Mouse (Mus musculus): Measurements from ENCODE around the gene Rnf157. TPM values are rescaled to one million over a fixed set of nuclear protein-coding genes. Genes with fewer than 3 reads are reported as not detected.

Rnf157 gene
- polyA plus RNA-seq, 1 experiment, result 2.3 TPM

- Histone ChIP-seq H3K36me3 (ENCODE audit: control insufficient read depth, insufficient read depth, low read length) (peaks cover 27% of the 10 kb centered on the region), H3K4me1 (ENCODE audit: control insufficient read depth, insufficient read depth, insufficient read length, low read length) (peaks cover 24% of the 10 kb centered on the region), H3K4me3 (ENCODE audit: low read depth, low read length) (no peak overlapping the region), H3K27me3 (ENCODE audit: control insufficient read depth, insufficient read depth, low read length) (no peaks in the 10 kb centered on the region), H3K27ac (ENCODE audit: insufficient read depth, low read depth, low read length) (no peak overlapping the region; the same call in 1 of the 2 replicates)
- WGBS, result 67% methylated on average over 19 of the region's 19 CpGs
- no peak for TF ChIP-seq CTCF (IDR thresholded peaks at IDR 0.05; ENCODE audit: extremely low read depth, insufficient read length, insufficient replicate concordance, low read depth, low read length)
- no peak for TF ChIP-seq POLR2A (IDR thresholded peaks at IDR 0.05; ENCODE audit: low read depth, low read length)
These were observed 26.7 kb upstream of the Rnf157 start for GRCm38 (mm10) chr11:116439269-116440240.

GRCm38 (mm10) chr11:116437541-116437940 is 24.7 kb upstream of the Rnf157 start:
- H3K27ac ChIP-seq (ENCODE audit: insufficient read depth, low read depth, low read length), result 0 out of 2 replicates have a peak overlapping the region, but pooled peaks have one; percentile 38
- no peaks in the 10 kb centered on the region for H3K27me3 ChIP-seq (ENCODE audit: control insufficient read depth, insufficient read depth, low read length)
- 71% methylated on average over 11 of the region's 11 CpGs for WGBS

GRCm38 (mm10) chr11:116436725-116437331 is 24.0 kb upstream of the Rnf157 start:
- H3K4me1 ChIP-seq (ENCODE audit: control insufficient read depth, insufficient read depth, insufficient read length, low read length), result peaks cover 29% of the 10 kb centered on the region
- TF ChIP-seq POLR2A (IDR thresholded peaks at IDR 0.05; ENCODE audit: low read depth, low read length) (no peak), CTCF (IDR thresholded peaks at IDR 0.05; ENCODE audit: extremely low read depth, insufficient read length, insufficient replicate concordance, low read depth, low read length) (no peak)
- WGBS, result 21% methylated on average over 4 of the region's 4 CpGs
- H3K36me3 ChIP-seq (ENCODE audit: control insufficient read depth, insufficient read depth, low read length), result peaks cover 27% of the 10 kb centered on the region
- H3K27me3 ChIP-seq (ENCODE audit: control insufficient read depth, insufficient read depth, low read length), result no peaks in the 10 kb centered on the region
- peak overlapping the region; percentile 38 for H3K4me3 ChIP-seq (ENCODE audit: low read depth, low read length)
- peak overlapping the region; percentile 90 for H3K27ac ChIP-seq (ENCODE audit: insufficient read depth, low read depth, low read length)

More at GRCm38 (mm10) chr11:116437541-116437940, 24.7 kb upstream of the Rnf157 start:
- H3K36me3 ChIP-seq (ENCODE audit: control insufficient read depth, insufficient read depth, low read length), result peaks cover 27% of the 10 kb centered on the region
- peaks cover 27% of the 10 kb centered on the region for H3K4me1 ChIP-seq (ENCODE audit: control insufficient read depth, insufficient read depth, insufficient read length, low read length)
- no peak for TF ChIP-seq POLR2A (IDR thresholded peaks at IDR 0.05; ENCODE audit: low read depth, low read length)
- no peak for TF ChIP-seq CTCF (IDR thresholded peaks at IDR 0.05; ENCODE audit: extremely low read depth, insufficient read length, insufficient replicate concordance, low read depth, low read length)
- H3K4me3 ChIP-seq (ENCODE audit: low read depth, low read length), result no peak overlapping the region

- peaks cover 27% of the 10 kb centered on the region for H3K36me3 ChIP-seq (ENCODE audit: control insufficient read depth, insufficient read depth, low read length)
- no peak for TF ChIP-seq CTCF (IDR thresholded peaks at IDR 0.05; ENCODE audit: extremely low read depth, insufficient read length, insufficient replicate concordance, low read depth, low read length)
- TF ChIP-seq POLR2A (IDR thresholded peaks at IDR 0.05; ENCODE audit: low read depth, low read length), result no peak
- H3K27me3 ChIP-seq (ENCODE audit: control insufficient read depth, insufficient read depth, low read length), result no peaks in the 10 kb centered on the region
- H3K4me3 ChIP-seq (ENCODE audit: low read depth, low read length), result peak overlapping the region; percentile 90
- H3K4me1 ChIP-seq (ENCODE audit: control insufficient read depth, insufficient read depth, insufficient read length, low read length), result peaks cover 29% of the 10 kb centered on the region
- WGBS, result 27% methylated on average over 5 of the region's 5 CpGs
- H3K27ac ChIP-seq (ENCODE audit: insufficient read depth, low read depth, low read length), result peak overlapping the region; percentile 90
These were observed 23.3 kb upstream of the Rnf157 start for GRCm38 (mm10) chr11:116435992-116436724.

- no peaks in the 10 kb centered on the region for H3K27me3 ChIP-seq (ENCODE audit: control insufficient read depth, insufficient read depth, low read length)
- TF ChIP-seq POLR2A (IDR thresholded peaks at IDR 0.05; ENCODE audit: low read depth, low read length), result no peak
- TF ChIP-seq CTCF (IDR thresholded peaks at IDR 0.05; ENCODE audit: extremely low read depth, insufficient read length, insufficient replicate concordance, low read depth, low read length), result no peak
- peak overlapping the region; percentile 90 for H3K4me3 ChIP-seq (ENCODE audit: low read depth, low read length)
- H3K36me3 ChIP-seq (ENCODE audit: control insufficient read depth, insufficient read depth, low read length), result peaks cover 27% of the 10 kb centered on the region
- peaks cover 35% of the 10 kb centered on the region for H3K4me1 ChIP-seq (ENCODE audit: control insufficient read depth, insufficient read depth, insufficient read length, low read length)
- WGBS, result 22% methylated on average over 12 of the region's 12 CpGs
- H3K27ac ChIP-seq (ENCODE audit: insufficient read depth, low read depth, low read length), result peak overlapping the region; percentile 90
These were observed 22.3 kb upstream of the Rnf157 start for GRCm38 (mm10) chr11:116434967-116435752.

- WGBS, result under 1% methylated on average over 55 of the region's 67 CpGs
- TF ChIP-seq POLR2A (IDR thresholded peaks at IDR 0.05; ENCODE audit: low read depth, low read length) (peak; percentile 15; the same call in 1 of the 2 replicates), CTCF (IDR thresholded peaks at IDR 0.05; ENCODE audit: extremely low read depth, insufficient read length, insufficient replicate concordance, low read depth, low read length) (no peak)
These were observed 21.6 kb upstream of the Rnf157 start for GRCm38 (mm10) chr11:116434287-116434966.

More at GRCm38 (mm10) chr11:116434287-116434966, 21.6 kb upstream of the Rnf157 start:
- Histone ChIP-seq H3K4me1 (ENCODE audit: control insufficient read depth, insufficient read depth, insufficient read length, low read length) (peaks cover 34% of the 10 kb centered on the region), H3K27me3 (ENCODE audit: control insufficient read depth, insufficient read depth, low read length) (no peaks in the 10 kb centered on the region), H3K36me3 (ENCODE audit: control insufficient read depth, insufficient read depth, low read length) (peaks cover 25% of the 10 kb centered on the region), H3K27ac (ENCODE audit: insufficient read depth, low read depth, low read length) (peak overlapping the region; percentile 90), H3K4me3 (ENCODE audit: low read depth, low read length) (peak overlapping the region; percentile 90)
